Mouse (Mus musculus): ENCODE data around the gene Zcchc2. TPM values are rescaled to one million over a fixed set of nuclear protein-coding genes. Genes with fewer than 3 reads are reported as not detected.
A peak's percentile ranks its signal among the peaks of the same experiment; 100 is the strongest.

Gene Zcchc2
- polyA plus RNA-seq, 1 experiment: 16.3 TPM

DNA sequence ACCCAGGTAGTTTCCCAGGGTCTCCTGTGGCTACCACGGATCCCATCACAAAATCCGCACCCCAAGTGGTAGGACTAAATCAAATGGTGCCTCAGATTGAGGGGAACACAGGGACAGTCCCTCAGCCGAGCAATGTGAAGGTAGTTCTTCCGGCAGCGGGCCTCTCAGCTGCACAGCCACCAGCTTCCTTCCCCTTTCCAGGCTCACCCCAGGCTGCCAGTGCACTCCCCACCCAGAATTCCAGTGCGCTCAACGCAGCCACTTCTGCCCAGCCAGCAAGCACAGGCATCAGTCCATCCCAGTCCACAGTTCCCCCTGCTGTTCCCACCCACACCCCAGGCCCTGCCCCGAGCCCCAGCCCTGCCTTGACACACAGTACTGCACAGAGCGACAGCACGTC lies 40.1 kb downstream of the Zcchc2 start:
- Histone ChIP-seq H3K4me3 (ENCODE audit: insufficient read depth, low read length) (no peak overlapping the region), H3K27ac (ENCODE audit: insufficient read depth, low read length) (no peak overlapping the region), H3K4me1 (ENCODE audit: control insufficient read depth, insufficient read depth, low read length) (peaks cover 5% of the 10 kb centered on the region; the same call in 1 of the 2 replicates)
- TF ChIP-seq CTCF (IDR thresholded peaks at IDR 0.05; ENCODE audit: borderline replicate concordance, insufficient read depth, low read length): no peak
- no peak for TF ChIP-seq POLR2A (IDR thresholded peaks at IDR 0.05; ENCODE audit: low read depth, low read length)

DNA sequence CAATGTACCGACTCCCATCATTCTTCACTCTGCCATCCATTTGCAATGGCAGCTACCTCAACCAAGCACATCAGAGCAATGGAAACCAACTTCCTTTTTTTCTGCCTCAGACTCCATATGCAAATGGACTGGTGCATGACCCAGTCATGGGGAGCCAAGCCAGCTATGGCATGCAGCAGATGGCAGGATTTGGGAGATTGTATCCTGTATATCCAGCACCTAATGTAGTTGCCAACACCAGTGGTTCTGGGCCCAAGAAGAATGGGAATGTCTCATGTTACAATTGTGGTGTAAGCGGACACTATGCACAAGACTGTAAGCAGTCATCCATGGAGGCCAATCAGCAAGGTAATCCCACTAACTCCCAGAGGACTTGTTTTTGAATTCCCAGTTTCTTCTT lies 40.7 kb downstream of the Zcchc2 start:
- peaks cover 5% of the 10 kb centered on the region; the same call in 1 of the 2 replicates for H3K4me1 ChIP-seq (ENCODE audit: control insufficient read depth, insufficient read depth, low read length)
- H3K27ac ChIP-seq (ENCODE audit: insufficient read depth, low read length): no peak overlapping the region
- no peak overlapping the region for H3K4me3 ChIP-seq (ENCODE audit: insufficient read depth, low read length)
- TF ChIP-seq CTCF (IDR thresholded peaks at IDR 0.05; ENCODE audit: borderline replicate concordance, insufficient read depth, low read length) (no peak), POLR2A (IDR thresholded peaks at IDR 0.05; ENCODE audit: low read depth, low read length) (no peak)

DNA sequence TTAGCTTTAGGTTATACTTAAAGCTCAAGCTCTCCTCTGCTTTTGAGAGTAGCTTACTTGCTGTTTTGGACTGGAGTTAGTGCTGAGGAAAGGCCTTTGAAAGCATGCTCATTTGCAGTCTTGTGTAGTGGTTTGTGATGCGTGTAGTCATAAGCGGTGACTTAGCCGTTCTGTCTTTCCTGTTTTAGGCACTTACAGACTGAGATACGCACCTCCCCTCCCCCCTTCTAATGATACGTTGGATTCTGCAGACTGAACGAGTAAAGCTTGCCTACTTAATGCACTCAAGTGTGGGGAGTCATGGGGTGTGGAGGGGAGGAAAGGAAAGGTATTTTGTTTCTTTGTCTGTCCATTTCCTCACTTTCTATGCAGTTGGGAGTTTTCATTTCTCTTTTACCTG lies 41.7 kb downstream of the Zcchc2 start:
- Histone ChIP-seq H3K27ac (ENCODE audit: insufficient read depth, low read length) (no peak overlapping the region), H3K4me1 (ENCODE audit: control insufficient read depth, insufficient read depth, low read length) (peaks cover 5% of the 10 kb centered on the region; the same call in 1 of the 2 replicates), H3K4me3 (ENCODE audit: insufficient read depth, low read length) (no peak overlapping the region)
- no peak for TF ChIP-seq CTCF (IDR thresholded peaks at IDR 0.05; ENCODE audit: borderline replicate concordance, insufficient read depth, low read length)
- TF ChIP-seq POLR2A (IDR thresholded peaks at IDR 0.05; ENCODE audit: low read depth, low read length): no peak

DNA sequence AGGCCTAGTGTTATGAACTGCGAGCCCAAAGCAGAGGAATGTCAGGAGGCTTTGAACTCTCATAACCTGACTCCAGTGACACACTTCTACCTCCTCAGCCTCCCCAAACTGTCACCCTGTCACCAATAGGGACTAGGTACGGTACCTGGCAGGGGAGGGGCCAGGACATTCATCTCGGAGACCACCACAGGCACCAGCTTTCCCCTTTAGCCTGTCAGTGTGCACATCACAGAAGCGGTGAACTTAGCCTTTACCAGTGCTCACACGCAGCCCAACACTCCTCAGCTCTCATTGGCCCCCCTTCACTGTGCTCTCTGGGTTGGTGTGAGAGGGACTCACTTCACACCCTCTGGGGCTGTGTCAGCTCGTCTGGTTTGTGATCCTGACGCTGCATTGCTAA lies 44.6 kb downstream of the Zcchc2 start:
- no peak for TF ChIP-seq CTCF (IDR thresholded peaks at IDR 0.05; ENCODE audit: borderline replicate concordance, insufficient read depth, low read length)
- no peak for TF ChIP-seq POLR2A (IDR thresholded peaks at IDR 0.05; ENCODE audit: low read depth, low read length)
- H3K4me1 ChIP-seq (ENCODE audit: control insufficient read depth, insufficient read depth, low read length): peaks cover 5% of the 10 kb centered on the region; the same call in 1 of the 2 replicates
- H3K4me3 ChIP-seq (ENCODE audit: insufficient read depth, low read length): no peak overlapping the region

DNA sequence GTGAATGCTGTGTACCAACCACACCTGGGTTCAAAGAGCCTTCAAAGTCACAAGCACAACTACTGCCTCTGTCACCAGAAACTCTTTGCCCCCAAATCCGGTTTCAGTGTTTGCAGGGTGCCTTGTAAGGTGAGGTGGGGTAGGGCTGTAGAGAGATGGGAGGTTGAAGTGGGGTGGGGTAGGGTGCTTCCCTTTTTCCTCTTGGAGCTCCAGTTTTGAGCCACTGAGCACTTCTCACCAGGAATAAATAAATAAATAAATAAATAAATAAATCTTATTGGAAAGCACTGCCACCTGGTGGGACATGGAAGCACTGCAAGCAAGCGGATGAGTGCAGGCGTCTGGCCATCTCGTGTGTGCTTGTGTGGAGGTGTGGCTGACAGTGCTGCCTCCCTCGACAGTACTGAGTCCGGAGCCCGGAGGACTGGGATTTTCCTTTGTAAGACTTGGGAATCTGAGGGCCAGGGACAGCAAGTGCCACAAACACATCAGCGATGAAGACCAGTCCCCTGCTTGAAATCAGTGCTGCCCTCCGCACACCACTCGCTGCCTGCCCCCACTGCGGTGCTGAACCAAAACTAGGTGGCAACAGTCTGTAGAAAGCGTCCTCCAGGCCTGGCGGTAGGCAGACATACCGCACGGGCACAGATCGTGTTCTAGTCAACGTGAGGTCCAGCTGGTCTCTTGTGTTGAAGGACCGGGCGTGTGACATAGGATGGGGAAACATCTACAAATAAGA lies 46.8 kb downstream of the Zcchc2 start:
- H3K27ac ChIP-seq (ENCODE audit: insufficient read depth, low read length): no peak overlapping the region
- peaks cover 5% of the 10 kb centered on the region; the same call in 1 of the 2 replicates for H3K4me1 ChIP-seq (ENCODE audit: control insufficient read depth, insufficient read depth, low read length)
- no peak overlapping the region for H3K4me3 ChIP-seq (ENCODE audit: insufficient read depth, low read length)
- peak; percentile 63; the same call in 1 of the 2 replicates for TF ChIP-seq CTCF (IDR thresholded peaks at IDR 0.05; ENCODE audit: borderline replicate concordance, insufficient read depth, low read length)
- no peak for TF ChIP-seq POLR2A (IDR thresholded peaks at IDR 0.05; ENCODE audit: low read depth, low read length)

More for the DNA sequence above, 44.6 kb downstream of the Zcchc2 start:
- H3K27ac ChIP-seq (ENCODE audit: insufficient read depth, low read length): no peak overlapping the region

DNA sequence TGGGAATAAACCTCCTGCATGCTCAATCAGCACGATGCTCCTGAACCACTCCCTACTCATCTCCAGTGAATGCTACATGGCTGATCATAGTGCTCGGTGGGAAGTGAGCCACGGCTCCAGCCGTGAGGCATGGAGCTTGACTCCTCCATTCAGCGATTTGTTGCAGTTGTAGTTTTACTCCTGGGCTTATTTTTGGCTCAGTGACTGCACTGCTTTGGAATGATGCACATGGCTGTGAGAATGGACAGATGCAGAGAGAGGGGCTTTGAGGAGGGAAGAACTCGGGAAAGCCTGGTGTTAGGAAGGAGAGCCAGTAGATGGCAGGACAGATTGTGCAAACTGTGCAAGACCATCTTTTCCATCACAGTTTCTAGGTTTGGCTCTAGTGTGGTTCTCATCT lies 49.1 kb downstream of the Zcchc2 start:
- H3K4me1 ChIP-seq (ENCODE audit: control insufficient read depth, insufficient read depth, low read length): peaks cover 7% of the 10 kb centered on the region; the same call in 1 of the 2 replicates
- H3K4me3 ChIP-seq (ENCODE audit: insufficient read depth, low read length): no peak overlapping the region
- no peak for TF ChIP-seq POLR2A (IDR thresholded peaks at IDR 0.05; ENCODE audit: low read depth, low read length)
- no peak for TF ChIP-seq CTCF (IDR thresholded peaks at IDR 0.05; ENCODE audit: borderline replicate concordance, insufficient read depth, low read length)
- no peak overlapping the region for H3K27ac ChIP-seq (ENCODE audit: insufficient read depth, low read length)

DNA sequence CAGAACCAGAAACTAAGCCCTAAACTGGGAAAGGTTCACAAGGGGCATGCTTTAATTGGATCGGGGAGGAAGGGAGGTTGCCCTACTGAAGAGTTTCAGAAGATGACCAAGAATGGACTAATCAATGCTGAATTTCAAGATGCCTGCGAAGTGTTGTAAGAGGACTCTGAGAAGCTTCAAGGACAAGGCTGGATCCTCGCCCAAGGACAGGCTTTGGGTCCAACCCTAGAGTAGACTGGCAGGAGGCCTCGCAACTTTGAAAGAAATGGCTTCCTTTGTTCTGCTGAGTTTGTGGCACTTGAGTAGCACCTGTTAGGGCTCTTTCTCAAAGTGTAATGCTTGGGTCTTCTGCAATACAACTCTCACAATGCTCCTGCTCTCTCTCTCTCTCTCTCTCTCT lies 50.1 kb downstream of the Zcchc2 start:
- Histone ChIP-seq H3K27ac (ENCODE audit: insufficient read depth, low read length) (no peak overlapping the region), H3K4me3 (ENCODE audit: insufficient read depth, low read length) (no peak overlapping the region), H3K4me1 (ENCODE audit: control insufficient read depth, insufficient read depth, low read length) (0 out of 2 replicates have a peak, but pooled peaks cover 2% of the 10 kb centered on the region)
- no peak for TF ChIP-seq POLR2A (IDR thresholded peaks at IDR 0.05; ENCODE audit: low read depth, low read length)
- TF ChIP-seq CTCF (IDR thresholded peaks at IDR 0.05; ENCODE audit: borderline replicate concordance, insufficient read depth, low read length): no peak

DNA sequence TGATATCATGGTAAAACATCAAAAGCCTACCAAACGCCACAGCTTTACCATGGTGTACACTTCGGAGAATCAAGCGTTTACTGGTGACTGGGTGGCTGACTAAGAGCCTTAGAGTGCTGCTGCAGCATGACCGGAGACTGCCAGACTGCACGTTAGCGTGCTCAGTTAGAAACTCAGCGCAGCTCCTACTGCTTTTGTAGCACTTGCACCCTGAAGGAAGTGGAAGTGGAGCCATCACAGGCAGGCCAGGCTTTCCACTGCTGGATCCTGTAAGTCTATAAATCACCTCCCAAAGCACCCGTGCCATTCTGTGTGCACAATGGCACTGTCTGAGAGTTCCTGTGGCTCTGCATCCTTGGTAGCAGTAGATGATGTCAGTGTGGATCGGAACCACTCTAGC lies 52.0 kb downstream of the Zcchc2 start:
- Histone ChIP-seq H3K4me1 (ENCODE audit: control insufficient read depth, insufficient read depth, low read length) (0 out of 2 replicates have a peak, but pooled peaks cover 2% of the 10 kb centered on the region), H3K4me3 (ENCODE audit: insufficient read depth, low read length) (no peak overlapping the region), H3K27ac (ENCODE audit: insufficient read depth, low read length) (no peak overlapping the region)
- TF ChIP-seq POLR2A (IDR thresholded peaks at IDR 0.05; ENCODE audit: low read depth, low read length) (no peak), CTCF (IDR thresholded peaks at IDR 0.05; ENCODE audit: borderline replicate concordance, insufficient read depth, low read length) (no peak)

DNA sequence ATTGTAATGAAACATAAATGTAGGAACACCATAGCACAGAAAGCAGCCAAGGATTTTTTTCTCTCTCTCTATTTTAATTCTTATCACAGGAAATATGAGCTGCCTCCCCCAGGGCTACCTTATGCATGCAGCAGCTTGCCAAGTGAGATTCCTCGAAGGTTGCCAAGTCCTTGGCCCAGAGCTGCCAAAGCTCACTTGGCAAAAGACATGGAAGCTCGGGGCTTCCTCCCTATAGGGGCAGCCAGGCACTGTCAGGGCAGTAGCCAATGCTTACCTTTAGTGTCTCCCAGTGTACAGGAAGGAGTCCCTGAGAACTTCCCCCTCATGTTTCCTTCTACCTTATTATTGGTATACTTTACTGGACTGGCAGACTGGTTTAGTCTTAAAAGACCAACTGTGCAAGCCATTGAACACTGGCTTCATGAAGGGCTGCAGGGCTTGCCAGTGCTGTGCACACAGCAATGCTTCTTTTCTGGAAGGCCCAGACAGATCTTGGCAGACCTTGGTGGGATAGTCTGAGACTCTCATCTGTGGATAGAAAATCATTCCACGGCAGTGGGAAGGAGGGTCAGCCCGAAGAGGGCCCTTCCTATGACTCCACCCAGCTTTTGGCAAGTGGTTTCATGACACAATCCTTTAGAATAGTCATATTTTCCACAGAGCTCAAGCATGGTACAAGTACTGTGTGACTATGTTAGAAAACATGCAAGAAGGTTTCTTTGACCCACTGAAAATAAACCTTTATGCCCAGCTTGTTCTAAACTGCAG lies 53.0 kb downstream of the Zcchc2 start:
- Histone ChIP-seq H3K4me1 (ENCODE audit: control insufficient read depth, insufficient read depth, low read length) (0 out of 2 replicates have a peak, but pooled peaks cover 2% of the 10 kb centered on the region), H3K27ac (ENCODE audit: insufficient read depth, low read length) (peak overlapping the region; percentile 84), H3K4me3 (ENCODE audit: insufficient read depth, low read length) (no peak overlapping the region)
- TF ChIP-seq POLR2A (IDR thresholded peaks at IDR 0.05; ENCODE audit: low read depth, low read length): no peak

DNA sequence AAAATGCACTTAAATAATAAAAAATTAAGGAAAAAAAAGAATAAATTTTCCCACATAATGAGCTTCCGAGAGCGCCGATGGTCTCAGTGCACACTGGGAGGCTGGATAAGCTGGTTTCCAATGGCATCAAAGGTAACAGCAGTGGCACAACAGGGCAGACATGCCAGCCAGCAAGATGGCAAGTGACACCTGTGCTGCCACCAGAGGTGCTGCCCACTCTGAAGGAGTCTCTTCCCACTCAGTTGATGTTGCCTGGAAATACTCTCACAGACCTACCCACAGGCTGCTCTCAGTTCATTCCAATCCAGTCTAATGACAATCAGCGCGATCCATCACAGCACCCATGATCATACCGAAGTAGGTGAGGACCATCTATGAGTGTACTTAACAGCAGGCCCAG lies 58.8 kb downstream of the Zcchc2 start:
- Histone ChIP-seq H3K4me1 (ENCODE audit: control insufficient read depth, insufficient read depth, low read length) (no peaks in the 10 kb centered on the region), H3K27ac (ENCODE audit: insufficient read depth, low read length) (no peak overlapping the region), H3K4me3 (ENCODE audit: insufficient read depth, low read length) (no peak overlapping the region)
- TF ChIP-seq POLR2A (IDR thresholded peaks at IDR 0.05; ENCODE audit: low read depth, low read length) (no peak), CTCF (IDR thresholded peaks at IDR 0.05; ENCODE audit: borderline replicate concordance, insufficient read depth, low read length) (no peak)
